Mouse (Mus musculus) cerebellum, adult 2 months (tissue): ENCODE data around the gene Reep3.

Experiments
- CTCF ChIP-seq: fragments of 200-500 bp; IDR thresholded peaks from 2 replicates; pipeline ENCODE4 v1.5.1; 2011; ENCODE audit warnings: low read depth, mild to moderate bottlenecking, control low read depth, low read length, moderate library complexity, borderline replicate concordance; ENCODE audit not compliant: insufficient read depth
- POLR2A ChIP-seq: fragments of 200-500 bp; IDR thresholded peaks from 2 replicates; pipeline ENCODE4 v1.6.1; 2011; ENCODE audit warnings: low read length, control low read depth, borderline replicate concordance; ENCODE audit not compliant: insufficient read depth

DNA sequence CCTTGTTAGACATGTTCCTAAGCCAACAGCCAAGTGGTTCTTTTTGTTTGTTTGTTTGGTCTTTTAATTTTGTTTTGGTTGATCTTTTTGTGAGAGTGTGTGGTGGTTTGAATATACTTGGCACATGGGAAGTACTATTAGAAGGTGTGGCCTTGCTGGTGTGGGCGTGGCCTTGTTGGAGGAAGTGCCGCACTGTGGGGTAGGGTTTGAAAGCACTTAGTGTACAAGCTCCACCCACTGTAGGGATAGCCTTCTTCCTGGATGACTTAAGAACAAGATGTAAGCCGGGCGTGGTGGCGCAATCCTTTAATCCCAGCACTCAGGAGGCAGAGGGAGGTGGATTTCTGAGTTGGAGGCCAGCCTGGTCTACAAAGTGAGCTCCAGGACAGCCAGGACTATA is 113.7 kb downstream of the Reep3 start:
- TF ChIP-seq CTCF (no peak), POLR2A (no peak)
